Mouse (Mus musculus) left cerebral cortex, postnatal 25 days (tissue): ENCODE results near the gene Morc2a. TPM values are rescaled to one million over a fixed set of nuclear protein-coding genes. Genes with fewer than 3 reads are reported as not detected.

Experiments
- DNase-seq, 2 experiments: peaks; one replicate each; pipeline ENCODE4 v3.0.0; 2022; ENCODE audit warnings: low spot score in 2 of 2, mixed read lengths in 1 of 2
- intact Hi-C: fragments of 180-260 bp; cut with DNase I; formaldehyde crosslinking; loops from one replicate; pipeline ENCODE4 v1.15.1; 2025
- total RNA-seq, 2 experiments: library from RNA; stranded (reverse); gene quantifications; 2 replicates each; pipeline ENCODE4 v1.2.3; 2021

The Morc2a gene
- total RNA-seq, 2 experiments from 2014 or later, result 39.6 to 41.9 TPM

DNA sequence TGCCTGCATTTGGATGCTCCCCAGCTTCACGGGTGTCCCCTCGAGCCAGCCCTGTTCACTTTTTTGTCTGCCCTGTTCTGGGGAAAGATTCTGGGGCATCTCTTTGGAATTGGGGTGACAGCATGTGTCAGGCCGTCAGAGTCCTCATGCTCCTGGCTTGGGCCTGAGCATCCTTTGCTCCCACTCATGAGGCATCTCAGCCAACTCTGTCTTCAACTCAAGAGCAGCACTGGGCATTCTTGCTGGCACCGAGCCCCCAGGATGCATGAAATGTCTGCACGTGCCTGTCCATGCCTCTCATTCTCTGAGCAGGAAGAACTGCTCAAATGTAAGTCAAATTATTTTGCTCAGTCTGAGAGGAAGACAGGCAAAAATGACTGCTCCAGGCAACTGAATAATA is 75.7 kb downstream of the Morc2a start:
- intact Hi-C loops, result loop anchor here (2.0 to 5.0 kb wide), 2 partner anchors 16 to 48 kb away; no protein-coding TSS in a partner anchor

DNA sequence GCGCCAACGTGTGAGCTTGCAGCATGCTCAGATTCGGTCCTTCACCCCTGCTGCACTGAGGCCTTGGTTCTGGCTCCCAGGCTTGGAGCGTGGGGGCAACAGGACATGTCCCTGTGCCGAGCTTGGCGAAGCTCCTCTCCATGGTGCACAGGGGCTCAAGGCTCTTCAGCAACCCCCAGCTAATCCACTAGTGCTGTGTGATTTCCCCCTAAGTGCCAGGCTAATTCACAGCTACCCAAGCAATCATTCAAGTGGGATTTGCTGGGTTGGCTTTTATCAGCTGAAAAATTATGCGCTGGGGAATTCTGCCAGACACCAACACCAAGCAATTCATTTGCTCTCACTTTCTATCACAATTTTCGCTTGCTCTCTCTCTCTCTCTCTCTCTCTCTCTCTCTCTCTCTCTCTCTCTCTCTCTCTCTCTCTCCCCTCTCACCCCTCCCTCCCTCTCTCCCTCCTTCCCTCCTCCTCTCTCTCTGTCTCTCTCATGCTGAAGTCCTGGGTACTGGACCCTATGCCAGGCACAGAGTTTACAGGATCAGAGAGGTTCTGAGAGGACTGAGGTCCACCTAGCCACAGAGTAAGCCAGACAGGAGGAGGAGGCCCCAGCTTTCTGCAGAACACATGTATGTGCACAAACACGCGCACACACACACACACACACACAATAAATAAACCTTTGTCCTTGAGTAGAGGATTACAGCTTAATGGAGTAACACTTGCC is 76.5 kb downstream of the Morc2a start:
- intact Hi-C loops, result loop anchor here (2.0 to 5.0 kb wide), 2 partner anchors 15 to 47 kb away; no protein-coding TSS in a partner anchor
- peak in 1 of 2 experiments; percentile 62 for DNase-seq

More for the DNA sequence above, 75.7 kb downstream of the Morc2a start:
- DNase-seq, result peak in 1 of 2 experiments; percentile 53

DNA sequence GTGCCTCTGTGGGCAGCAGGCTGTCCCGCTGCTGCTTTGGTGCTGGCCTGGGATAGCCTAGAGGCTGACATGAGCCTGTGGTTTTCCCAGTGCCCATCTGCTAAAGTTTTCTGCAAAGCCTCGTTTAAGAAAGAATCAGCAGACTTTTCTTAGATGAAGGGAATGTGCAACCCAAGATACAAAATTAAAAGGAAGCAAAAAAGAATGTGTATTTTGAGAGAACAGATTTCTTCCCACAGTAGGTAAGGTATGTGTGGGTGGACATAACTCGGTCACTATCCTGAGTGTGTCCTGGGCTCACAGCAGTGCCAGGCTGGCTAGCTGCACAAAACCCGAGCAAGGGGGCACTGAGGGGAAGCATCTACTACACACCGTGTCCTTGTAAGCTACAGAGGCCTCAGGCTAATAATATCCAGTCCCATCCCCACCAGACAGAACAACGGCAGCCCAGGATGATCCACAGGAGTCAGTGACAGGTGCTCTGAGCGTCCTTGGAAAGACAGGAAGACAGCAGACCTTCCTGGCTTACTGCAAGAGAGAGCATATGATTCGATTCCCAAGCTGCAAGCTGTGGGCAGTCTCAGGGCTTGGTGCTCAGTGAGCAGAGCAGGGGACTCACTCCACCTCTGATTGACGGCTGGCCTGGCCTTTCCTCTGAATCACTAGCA is 78.6 kb downstream of the Morc2a start:
- intact Hi-C loops, result loop anchor here (5.0 kb wide), 1 partner anchor 45 kb away; no protein-coding TSS in a partner anchor
- peak in 1 of 2 experiments; percentile 71 for DNase-seq

- DNase-seq, result no peak
- intact Hi-C loops, result no loop called here
Observed at GRCm38 (mm10) chr11:3731469-3731868, 82.5 kb downstream of the Morc2a start.

DNA sequence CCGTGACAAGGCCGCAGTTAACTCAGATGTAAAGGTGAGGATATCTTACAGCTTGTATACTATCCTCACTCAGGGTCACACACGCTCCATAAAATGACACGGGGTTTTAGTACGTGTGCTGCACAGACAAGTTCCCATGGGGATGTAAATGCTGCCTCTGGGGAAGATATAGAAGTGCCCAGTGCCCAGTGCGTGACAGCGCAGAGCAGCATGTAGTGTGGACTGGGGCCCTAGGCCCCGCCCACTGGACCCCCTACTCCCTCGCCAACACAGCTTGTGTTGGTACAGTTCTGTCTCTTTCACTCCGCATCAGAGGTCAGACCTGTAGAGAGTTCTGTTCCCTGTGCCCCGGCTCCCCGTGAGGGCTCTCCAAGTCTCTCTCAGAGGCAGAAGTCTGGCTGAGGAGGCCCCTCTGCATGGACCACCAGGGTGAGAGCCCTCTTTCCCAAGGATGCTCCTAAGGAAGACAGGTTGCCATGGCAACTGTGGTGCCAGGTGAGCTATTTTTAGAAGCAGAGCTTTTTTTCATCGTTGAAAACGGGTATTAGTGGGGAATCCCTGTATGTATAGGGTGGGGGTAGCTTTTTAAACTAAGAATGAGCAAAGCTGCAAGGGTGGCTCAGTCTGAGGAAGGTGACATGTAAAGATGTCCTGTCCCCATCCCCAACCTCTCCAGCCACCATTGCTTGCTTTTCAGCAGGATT is 85.1 kb downstream of the Morc2a start:
- no peak for DNase-seq

GRCm38 (mm10) chr11:3735715-3736114 is 86.7 kb downstream of the Morc2a start:
- peak; percentile 44 to 89 for DNase-seq
- intact Hi-C loops, result no loop called here

More for the DNA sequence above, 85.1 kb downstream of the Morc2a start:
- intact Hi-C loops, result no loop called here

DNA sequence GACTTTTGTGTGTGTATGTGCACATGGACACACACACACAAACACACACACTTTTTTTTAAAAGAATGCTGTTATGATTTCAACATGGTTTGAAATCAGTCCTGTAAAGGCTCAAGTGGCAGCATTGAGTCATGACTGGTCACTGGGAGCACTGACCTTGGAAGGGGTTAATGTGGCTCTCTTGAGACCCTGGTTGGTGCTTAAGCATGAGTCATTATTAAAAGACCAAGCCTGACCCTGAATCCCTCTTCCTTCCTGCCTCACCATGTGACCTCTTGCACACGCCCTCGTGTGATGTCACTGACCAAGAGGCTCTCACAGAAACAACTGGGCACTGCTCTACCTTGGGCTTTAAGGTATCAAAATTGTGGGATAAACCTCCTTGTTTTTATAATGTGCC is 89.8 kb downstream of the Morc2a start:
- DNase-seq, result no peak
- intact Hi-C loops, result no loop called here

Other genes starting within 250 kb of the Morc2a start
- gene Limk2, start 240.0 kb upstream of the Morc2a start, total RNA-seq, result 100 to 1,000 TPM in 1 of 2 experiments, 10 to 100 TPM in 1; 85.6 to 101 TPM
- 10 to 100 TPM; 27.5 to 29.2 TPM for gene Rnf185, start 196.8 kb upstream of the Morc2a start, total RNA-seq
- 1 to 10 TPM; 2.6 to 3.2 TPM for gene Pla2g3, start 160.9 kb upstream of the Morc2a start, total RNA-seq
- 10 to 100 TPM; 49.0 to 55.5 TPM for gene Inpp5j, start 144.4 kb upstream of the Morc2a start, total RNA-seq
- 100 to 1,000 TPM; 142 to 145 TPM for gene Selenom, start 134.5 kb upstream of the Morc2a start, total RNA-seq
- gene Smtn, start 108.6 kb upstream of the Morc2a start, total RNA-seq, result 1 to 10 TPM; 6.6 to 8.5 TPM
- 100 to 1,000 TPM; 133 TPM for gene Osbp2, start 214.7 kb downstream of the Morc2a start, total RNA-seq
- gene 4921536K21Rik, start 245.9 kb downstream of the Morc2a start, total RNA-seq, result under 1 TPM; 0.25 to 0.39 TPM
- gene Dusp18, start 246.0 kb downstream of the Morc2a start, total RNA-seq, result 10 to 100 TPM; 28.8 to 32.5 TPM